Mouse (Mus musculus) 3134 (cell line): ENCODE data around the gene Ide.

Source experiments
- DNase-seq: peaks from one replicate; pipeline ENCODE4 v3.0.0-alpha.2; 2011; ENCODE audit warnings: low spot score; ENCODE audit not compliant: insufficient read length; ENCODE audit errors: extremely low read depth

Gene Ide

DNA sequence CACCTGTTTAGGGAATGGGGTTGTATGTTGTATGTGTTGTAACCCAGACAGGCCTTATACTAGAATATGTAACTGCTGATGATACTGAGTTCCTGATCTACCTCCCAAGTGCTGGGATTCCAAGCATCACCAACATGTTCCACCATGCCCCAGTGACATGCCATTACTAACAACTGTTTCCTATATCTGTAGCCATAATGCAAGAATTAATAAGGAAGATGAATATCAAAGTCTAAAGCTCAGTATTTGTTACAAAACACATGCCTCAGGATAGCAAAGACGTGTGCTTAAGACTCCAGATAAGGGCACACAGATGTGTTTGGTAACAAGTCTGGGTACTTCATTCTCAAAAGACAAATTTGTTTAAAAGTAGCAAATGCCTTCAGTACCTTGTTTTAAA lies 2.3 kb downstream of the Ide start:
- no peak for DNase-seq

- no peak for DNase-seq
These were observed 4.3 kb downstream of the Ide start for GRCm38 (mm10) chr19:37333357-37333756.

DNA sequence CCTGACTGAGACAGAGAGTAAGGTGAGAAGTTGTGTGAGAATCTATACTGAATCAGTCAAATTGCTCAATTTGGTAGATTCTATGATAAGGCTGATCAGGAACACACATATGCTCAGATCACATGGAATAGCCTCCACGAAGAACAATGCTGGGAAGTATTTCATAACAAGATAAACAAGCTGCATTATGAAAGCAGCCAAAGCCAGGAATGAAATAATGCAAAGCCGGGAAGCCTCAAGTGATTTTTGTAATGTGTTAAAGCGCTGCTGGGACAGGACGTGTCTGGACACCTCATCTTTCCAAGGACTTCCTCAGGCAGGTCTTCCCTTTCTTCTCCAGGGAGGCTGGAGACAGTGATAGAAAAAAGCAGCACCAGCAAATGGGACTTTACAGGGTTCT lies 4.9 kb downstream of the Ide start:
- DNase-seq: no peak

DNA sequence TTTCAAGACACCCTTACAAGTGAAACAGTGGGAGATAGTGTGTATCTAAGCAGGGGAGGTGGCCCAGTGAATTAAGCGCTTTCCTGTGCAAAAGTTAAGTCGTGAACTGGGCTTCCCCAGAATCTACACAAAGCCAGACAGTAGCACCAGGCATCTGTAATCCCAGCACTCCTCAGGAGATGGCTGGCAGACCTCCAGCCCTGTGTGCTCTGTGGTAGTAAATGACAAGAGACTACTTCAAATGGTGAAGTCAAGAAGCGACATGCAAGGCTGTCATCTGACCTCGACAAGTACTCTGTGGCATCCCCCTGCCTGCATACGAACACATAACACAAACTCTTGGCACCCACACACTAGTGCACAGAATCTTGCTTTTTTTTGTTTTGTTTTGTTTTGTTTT lies 10.4 kb downstream of the Ide start:
- DNase-seq: no peak

DNA sequence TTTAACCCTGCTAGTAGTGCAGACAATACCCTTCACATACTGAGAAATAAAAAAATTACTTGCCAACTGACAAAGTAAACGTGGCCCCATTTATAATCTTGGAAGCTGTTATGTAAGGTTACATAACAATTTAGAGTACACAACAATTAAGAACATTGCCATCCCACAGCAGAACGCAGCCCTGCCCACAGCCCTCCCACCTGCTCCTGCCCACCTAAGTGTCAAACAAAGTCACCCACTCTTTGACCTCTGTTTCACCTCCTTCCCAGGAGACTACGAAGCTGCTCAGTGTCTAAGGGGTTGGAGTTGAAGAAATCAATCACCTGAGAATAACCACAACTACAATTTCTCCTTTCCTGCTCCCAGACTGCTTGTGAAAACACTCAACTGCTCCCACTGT lies 14.1 kb downstream of the Ide start:
- DNase-seq: no peak

DNA sequence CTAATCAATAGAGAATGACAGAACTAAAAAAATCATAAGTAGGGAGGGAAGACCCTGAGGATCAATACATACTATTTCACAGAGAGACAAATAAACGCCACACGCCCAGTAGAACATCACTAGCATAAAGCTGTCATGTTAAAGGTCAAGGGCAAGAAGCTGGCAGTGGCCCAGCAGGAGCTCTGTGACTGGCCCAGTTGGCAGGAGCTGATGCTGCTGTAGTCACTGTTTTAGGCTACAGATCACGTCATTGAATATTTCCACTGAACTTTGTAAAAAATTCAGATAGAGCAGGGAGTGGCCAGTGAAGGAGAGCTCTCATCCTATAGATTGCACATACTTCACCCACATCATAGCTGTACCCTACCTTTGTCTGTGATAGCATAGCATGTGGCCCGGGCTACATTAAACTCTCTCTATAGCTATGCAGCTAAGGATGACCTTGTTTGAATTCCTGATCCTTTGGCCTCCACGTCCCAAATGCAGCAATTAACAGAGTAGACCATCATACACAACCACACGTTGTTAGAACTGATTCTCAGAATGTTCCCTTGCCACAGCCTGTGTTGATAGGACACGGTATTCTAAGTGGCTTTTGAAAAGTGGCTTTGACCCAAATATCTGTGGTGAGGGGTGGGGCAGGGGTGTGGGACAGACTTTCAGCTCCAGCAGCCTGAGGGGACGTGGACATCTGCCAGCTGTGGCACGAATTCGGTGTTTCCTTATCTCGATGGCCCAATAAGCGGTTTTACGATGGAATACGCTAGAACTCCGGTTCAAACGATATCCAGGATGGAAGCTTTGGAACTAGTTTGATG lies 16.6 kb downstream of the Ide start:
- peak; percentile 47 for DNase-seq

- no peak for DNase-seq
These were observed 20.3 kb downstream of the Ide start for GRCm38 (mm10) chr19:37317359-37317758.

DNA sequence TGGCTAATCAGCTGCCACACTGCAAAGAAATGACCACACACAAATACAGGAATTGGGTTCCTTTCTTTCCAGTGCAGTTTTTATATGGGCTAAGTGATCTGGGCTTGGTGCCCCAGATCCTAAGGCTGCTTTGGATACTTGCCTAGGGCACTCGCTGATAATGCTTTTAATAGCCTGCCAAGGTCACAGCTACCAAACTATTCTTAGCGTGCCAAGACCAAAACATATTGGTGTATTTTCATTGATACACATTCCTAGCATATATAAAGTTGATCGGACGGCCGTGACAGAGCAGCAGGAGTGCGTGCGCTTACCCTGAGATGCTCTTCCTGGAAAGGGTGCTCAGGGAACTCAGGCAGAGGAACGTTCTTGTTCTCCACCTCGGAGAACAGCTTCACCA lies 22.6 kb downstream of the Ide start:
- no peak for DNase-seq

- DNase-seq: no peak
These were observed 26.2 kb downstream of the Ide start for GRCm38 (mm10) chr19:37311426-37311825.

- DNase-seq: no peak
These were observed 27.5 kb downstream of the Ide start for GRCm38 (mm10) chr19:37310133-37310532.

DNA sequence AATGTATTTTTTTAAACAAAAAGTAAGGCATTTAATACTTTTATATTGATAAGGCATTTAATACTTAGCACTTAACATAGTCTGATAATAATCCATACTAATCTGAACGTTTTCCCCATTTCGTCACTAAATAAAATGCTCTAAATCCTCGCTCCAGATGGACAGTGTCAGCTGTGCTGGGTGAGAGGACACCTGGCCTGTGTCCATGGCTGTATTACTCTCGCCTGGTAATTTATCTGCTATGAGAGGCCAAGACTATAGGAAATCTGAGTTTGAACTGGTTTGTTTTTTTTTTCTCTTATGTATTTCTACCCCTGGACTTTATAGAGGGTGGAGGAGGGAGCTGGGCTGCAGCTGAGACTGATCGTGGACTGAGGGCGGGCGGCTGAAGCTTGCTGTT lies 28.7 kb downstream of the Ide start:
- no peak for DNase-seq

- DNase-seq: no peak
These were observed 29.7 kb downstream of the Ide start for GRCm38 (mm10) chr19:37307826-37308545.

DNA sequence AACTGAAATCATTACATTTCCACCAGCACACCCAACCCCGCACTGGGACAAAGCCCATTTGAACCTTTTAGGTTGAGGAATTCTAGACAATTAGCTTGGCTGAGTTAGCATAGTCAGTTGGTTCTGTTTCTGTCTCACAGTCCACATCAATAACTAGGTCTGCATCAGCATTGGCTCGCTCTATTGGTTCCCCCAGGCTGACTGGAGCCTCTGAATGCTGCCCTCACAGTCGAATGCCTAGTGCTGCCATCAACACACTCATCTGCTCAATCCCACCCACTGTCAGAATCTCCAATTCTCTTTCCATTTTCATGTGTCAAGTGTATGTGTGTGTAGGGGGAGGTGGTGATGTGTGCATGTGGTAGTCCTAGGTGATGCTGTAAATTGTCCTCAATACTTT lies 31.5 kb downstream of the Ide start:
- DNase-seq: no peak

DNA sequence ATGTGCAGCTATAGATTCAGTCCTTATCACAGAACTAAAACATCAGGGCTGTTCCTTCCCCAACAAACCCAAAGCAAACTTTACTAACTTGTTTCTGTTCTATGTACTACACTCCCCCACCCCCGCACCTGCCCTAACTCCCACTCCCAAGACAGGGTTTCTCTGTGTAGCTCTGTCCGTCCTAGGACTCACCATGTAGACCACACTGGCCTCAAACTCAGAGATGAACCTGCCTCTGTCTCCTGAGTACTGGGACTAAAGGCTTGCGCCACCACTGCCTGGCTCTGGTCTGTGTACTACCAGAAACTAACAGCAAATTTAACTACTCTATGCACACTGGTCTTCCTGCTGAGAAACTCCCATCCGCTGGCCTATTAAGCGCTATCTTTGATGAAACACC lies 32.8 kb downstream of the Ide start:
- no peak for DNase-seq

DNA sequence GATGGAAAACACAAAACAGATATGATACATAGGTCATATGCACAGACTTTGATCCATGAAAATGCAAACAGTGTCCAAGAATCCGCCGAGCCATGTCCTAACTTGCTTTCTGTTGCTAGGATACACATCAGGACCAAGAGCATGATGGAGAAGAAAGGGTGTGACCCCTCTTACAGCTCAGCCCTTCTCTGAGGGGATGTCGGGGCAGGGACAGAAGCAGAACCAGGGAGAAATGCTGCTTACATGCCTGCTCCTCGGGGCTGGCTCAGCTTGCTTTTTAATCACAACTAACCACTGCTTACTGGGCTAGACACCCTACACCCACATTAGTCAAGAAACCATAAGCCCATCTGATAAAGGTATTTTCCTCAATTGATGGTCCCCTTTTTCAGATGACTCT lies 33.6 kb downstream of the Ide start:
- no peak for DNase-seq

- DNase-seq: peak; percentile 28
These were observed 35.9 kb downstream of the Ide start for GRCm38 (mm10) chr19:37301733-37302132.

DNA sequence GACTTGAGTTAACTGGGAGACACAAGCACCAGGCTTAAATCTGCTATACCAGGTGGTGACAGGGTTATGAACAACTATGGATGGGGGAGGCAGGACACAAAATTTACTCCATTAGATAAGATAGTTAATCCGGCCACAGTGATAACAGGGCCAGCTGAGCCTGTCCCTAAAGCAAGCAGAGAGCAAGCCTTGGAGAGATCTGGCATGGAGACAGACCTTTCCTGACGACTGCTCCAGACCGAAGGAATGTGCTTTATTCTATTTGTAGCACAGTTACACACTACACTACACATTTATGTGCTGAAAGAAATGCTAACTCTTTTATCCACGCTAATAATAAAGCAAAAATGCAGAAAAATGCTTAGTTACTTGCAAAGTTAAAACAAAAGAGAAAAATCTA lies 46.0 kb downstream of the Ide start:
- DNase-seq: no peak

DNA sequence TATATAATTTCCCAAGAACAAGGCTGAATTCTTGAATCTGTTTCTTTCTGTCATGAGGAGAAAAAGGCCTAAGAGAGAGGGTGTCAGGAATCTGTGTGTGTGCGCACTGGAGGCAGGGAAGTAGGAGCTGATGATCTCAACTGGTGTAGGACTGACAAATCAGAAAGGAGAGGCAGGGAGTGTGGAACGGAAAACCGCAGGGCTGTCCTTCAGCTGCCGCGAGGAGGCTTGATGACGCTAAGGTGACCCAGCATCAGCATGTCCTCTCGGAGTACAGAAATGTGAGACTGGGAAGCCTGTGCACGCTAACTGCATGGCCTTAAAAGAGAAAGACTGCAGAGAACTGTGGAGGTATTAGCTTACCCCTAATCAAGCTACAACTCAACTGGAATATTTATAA lies 46.7 kb downstream of the Ide start:
- DNase-seq: no peak

GRCm38 (mm10) chr19:37284775-37285174 lies 52.9 kb downstream of the Ide start:
- no peak for DNase-seq

DNA sequence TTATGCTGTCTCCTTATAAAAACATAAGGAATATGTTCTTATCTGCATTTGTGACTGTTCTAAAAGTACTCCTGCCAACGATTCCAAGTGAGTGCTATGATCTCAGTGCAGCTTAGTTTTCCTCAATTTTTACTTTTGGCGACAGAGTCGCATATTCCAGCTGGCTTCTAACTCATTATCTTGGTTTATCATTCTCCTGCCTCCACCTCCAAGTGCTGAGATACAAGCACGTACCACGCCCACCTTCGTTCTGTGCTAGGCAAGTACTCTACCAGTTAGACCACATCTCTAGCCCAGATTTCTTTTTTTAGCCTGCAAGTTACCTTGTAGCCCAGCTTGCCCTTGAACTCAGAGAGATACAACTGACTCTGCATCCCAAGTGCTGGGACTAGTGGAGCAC lies 54.5 kb downstream of the Ide start:
- DNase-seq: no peak

DNA sequence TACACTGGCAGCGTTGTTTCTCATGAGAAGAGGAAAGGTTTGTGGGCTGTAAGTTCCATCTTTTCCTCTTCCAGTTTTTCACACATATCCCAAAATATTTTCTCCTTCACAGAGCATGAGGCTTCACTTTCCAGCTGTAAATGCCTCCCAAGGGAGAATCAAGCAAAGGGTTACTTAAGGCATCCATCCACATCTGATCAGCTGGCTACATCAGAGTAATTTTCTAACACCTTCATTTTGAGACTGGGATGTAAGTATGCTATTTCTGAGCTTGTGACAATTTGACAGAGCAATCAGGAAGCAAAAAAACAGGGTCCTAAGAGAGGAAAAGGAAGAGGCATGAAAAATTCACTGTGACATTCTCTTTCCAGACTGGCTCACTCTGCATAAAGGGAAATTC lies 55.9 kb downstream of the Ide start:
- no peak for DNase-seq

GRCm38 (mm10) chr19:37279194-37279593 lies 58.5 kb downstream of the Ide start:
- DNase-seq: no peak
